Mouse (Mus musculus) midbrain, embryonic 14.5 days (tissue): ENCODE data around the gene Tmod3. TPM values are rescaled to one million over a fixed set of nuclear protein-coding genes. Genes with fewer than 3 reads are reported as not detected.
A peak's percentile ranks its signal among the peaks of the same experiment; 100 is the strongest.
"Not testable (repeated sequence)": the region's sequence is repeated elsewhere in the genome, so short reads cannot be mapped to it uniquely, and the experiment has no call there.

Source experiments
- ATAC-seq: fragments of 200-750 bp; cut with Nextera tagmentation; 2 replicates; pipeline ENCODE4 v1.8.0; 2017; ENCODE audit warnings: moderate number of reproducible peaks, moderate library complexity; ENCODE audit not compliant: low FRiP score, low TSS enrichment
- DNase-seq: peaks from one replicate; pipeline ENCODE4 v3.0.0-alpha.2; 2015
- H3K27ac ChIP-seq: fragments of 300-500 bp; sonication (generic); replicated peaks from 2 replicates; pipeline ENCODE4 v1.5.1; 2014; ENCODE audit warnings: mild to moderate bottlenecking, low read depth, low read length, moderate library complexity
- H3K27me3 ChIP-seq: fragments of 300-500 bp; sonication (generic); 2 replicates; pipeline ENCODE4 v1.6.1; 2014; ENCODE audit warnings: low read length, control low read depth, mixed read lengths; ENCODE audit not compliant: control insufficient read depth, insufficient read depth
- H3K36me3 ChIP-seq: fragments of 300-500 bp; sonication (generic); 2 replicates; pipeline ENCODE4 v1.6.1; 2014; ENCODE audit warnings: low read length, control low read depth; ENCODE audit not compliant: control insufficient read depth, insufficient read depth
- H3K4me1 ChIP-seq: fragments of 300-500 bp; sonication (generic); 2 replicates; pipeline ENCODE4 v1.6.1; 2014; ENCODE audit warnings: mild to moderate bottlenecking, antibody characterized with exemption, low read length, control low read depth; ENCODE audit not compliant: control insufficient read depth, insufficient read depth
- H3K4me2 ChIP-seq: fragments of 300-500 bp; sonication (generic); 2 replicates; pipeline ENCODE4 v1.6.1; 2014; ENCODE audit warnings: mild to moderate bottlenecking, low read length, moderate library complexity
- H3K4me3 ChIP-seq: fragments of 300-500 bp; sonication (generic); replicated peaks from 2 replicates; pipeline ENCODE4 v1.5.1; 2014; ENCODE audit warnings: low read depth, low read length
- H3K9ac ChIP-seq: fragments of 300-500 bp; sonication (generic); replicated peaks from 2 replicates; pipeline ENCODE4 v1.6.1; 2014; ENCODE audit warnings: mild to moderate bottlenecking, low read length, moderate library complexity
- H3K9me3 ChIP-seq: fragments of 300-500 bp; sonication (generic); 2 replicates; pipeline ENCODE4 v1.6.1; 2016; ENCODE audit warnings: low read length, control low read depth, mixed read lengths; ENCODE audit not compliant: control insufficient read depth
- WGBS: fragments of 180-500 bp; shearing (Covaris S2); extraction: QIAGEN DNeasy Blood & Tissue Kit; methylation state at CpG from one replicate; pipeline ENCODE4 v1.1.7; 2014; 5-methylcytosine and 5-hydroxymethylcytosine counted together
- polyA plus RNA-seq: library from polyadenylated mRNA; unstranded; fragments of >200 nt; fragmentation: Nextera tagmentation; extraction: Ambion mirVana; gene quantifications from 2 replicates; pipeline ENCODE4 v1.2.1, GENCODE M21; 2014

Tmod3 gene
- polyA plus RNA-seq, 1 experiment from 2014 or later, result 73.0 TPM

- H3K4me1 ChIP-seq, result peaks cover 5% of the 10 kb centered on the region; the same call in 1 of the 2 replicates
- H3K36me3 ChIP-seq, result no peaks in the 10 kb centered on the region
- no peaks in the 10 kb centered on the region for H3K9me3 ChIP-seq
- H3K4me2 ChIP-seq, result no peak overlapping the region
- H3K9ac ChIP-seq, result no peak overlapping the region
- H3K27ac ChIP-seq, result no peak overlapping the region
- DNase-seq (no peak), ATAC-seq (no peak)
- H3K4me3 ChIP-seq, result no peak overlapping the region
- WGBS, result 90% methylated on average over 8 of the region's 8 CpGs
- no peaks in the 10 kb centered on the region for H3K27me3 ChIP-seq
Measured at GRCm38 (mm10) chr9:75545514-75545913, 13.9 kb downstream of the Tmod3 start.

GRCm38 (mm10) chr9:75541497-75541896 lies 18.0 kb downstream of the Tmod3 start:
- H3K4me2 ChIP-seq, result no peak overlapping the region
- H3K27ac ChIP-seq, result no peak overlapping the region
- H3K4me1 ChIP-seq, result peaks cover 5% of the 10 kb centered on the region; the same call in 1 of the 2 replicates
- H3K9me3 ChIP-seq, result no peaks in the 10 kb centered on the region
- ATAC-seq (no peak), DNase-seq (no peak)
- no peaks in the 10 kb centered on the region for H3K27me3 ChIP-seq
- 21% methylated on average over 5 of the region's 5 CpGs for WGBS
- H3K4me3 ChIP-seq, result no peak overlapping the region
- no peaks in the 10 kb centered on the region for H3K36me3 ChIP-seq
- H3K9ac ChIP-seq, result no peak overlapping the region

GRCm38 (mm10) chr9:75536422-75536821 lies 23.0 kb downstream of the Tmod3 start:
- H3K27ac ChIP-seq, result no peak overlapping the region
- DNase-seq, result no peak
- no peaks in the 10 kb centered on the region for H3K36me3 ChIP-seq
- no peak overlapping the region for H3K4me3 ChIP-seq
- H3K4me2 ChIP-seq, result no peak overlapping the region
- H3K9me3 ChIP-seq, result no peaks in the 10 kb centered on the region
- 79% methylated on average over 1 of the region's 1 CpGs for WGBS
- ATAC-seq, result no peak
- no peaks in the 10 kb centered on the region; the same call in 1 of the 2 replicates for H3K4me1 ChIP-seq
- no peak overlapping the region for H3K9ac ChIP-seq
- no peaks in the 10 kb centered on the region for H3K27me3 ChIP-seq

- Histone ChIP-seq H3K4me2 (no peak overlapping the region), H3K4me3 (no peak overlapping the region), H3K4me1 (no peaks in the 10 kb centered on the region), H3K27me3 (no peaks in the 10 kb centered on the region), H3K9ac (no peak overlapping the region), H3K9me3 (no peaks in the 10 kb centered on the region), H3K27ac (no peak overlapping the region), H3K36me3 (no peaks in the 10 kb centered on the region)
- WGBS, result 96% methylated on average over 8 of the region's 8 CpGs
- DNase-seq, result no peak
- no peak for ATAC-seq
Measured at GRCm38 (mm10) chr9:75534431-75534962, 25.0 kb downstream of the Tmod3 start.

GRCm38 (mm10) chr9:75532989-75533388 lies 26.5 kb downstream of the Tmod3 start:
- H3K9me3 ChIP-seq, H3K4me3 ChIP-seq, H3K4me2 ChIP-seq, DNase-seq, H3K4me1 ChIP-seq, ATAC-seq, H3K9ac ChIP-seq, H3K36me3 ChIP-seq, H3K27me3 ChIP-seq, H3K27ac ChIP-seq: not testable (repeated sequence)
- 83% methylated on average over 8 of the region's 9 CpGs for WGBS

- H3K4me2 ChIP-seq, result no peak overlapping the region
- DNase-seq, result no peak
- H3K9me3 ChIP-seq, result no peaks in the 10 kb centered on the region
- ATAC-seq, result no peak
- peaks cover 6% of the 10 kb centered on the region; the same call in 1 of the 2 replicates for H3K36me3 ChIP-seq
- H3K9ac ChIP-seq, result no peak overlapping the region
- no peaks in the 10 kb centered on the region for H3K4me1 ChIP-seq
- H3K4me3 ChIP-seq, result no peak overlapping the region
- WGBS, result 94% methylated on average over 7 of the region's 7 CpGs
- H3K27me3 ChIP-seq, result no peaks in the 10 kb centered on the region
- H3K27ac ChIP-seq, result no peak overlapping the region
Measured at GRCm38 (mm10) chr9:75532461-75532860, 27.0 kb downstream of the Tmod3 start.

GRCm38 (mm10) chr9:75529358-75529757 lies 30.1 kb downstream of the Tmod3 start:
- ATAC-seq, result no peak
- Histone ChIP-seq H3K4me1 (no peaks in the 10 kb centered on the region), H3K27me3 (no peaks in the 10 kb centered on the region), H3K9ac (no peak overlapping the region), H3K27ac (no peak overlapping the region), H3K4me3 (no peak overlapping the region), H3K36me3 (peaks cover 6% of the 10 kb centered on the region; the same call in 1 of the 2 replicates), H3K9me3 (no peaks in the 10 kb centered on the region), H3K4me2 (no peak overlapping the region)
- peak; percentile 4 for DNase-seq
- 76% methylated on average over 5 of the region's 5 CpGs for WGBS

GRCm38 (mm10) chr9:75528096-75528495 lies 31.4 kb downstream of the Tmod3 start:
- H3K4me1 ChIP-seq, result no peaks in the 10 kb centered on the region
- H3K4me3 ChIP-seq, result no peak overlapping the region
- peaks cover 6% of the 10 kb centered on the region; the same call in 1 of the 2 replicates for H3K36me3 ChIP-seq
- no peak for DNase-seq
- H3K4me2 ChIP-seq, result no peak overlapping the region
- H3K9ac ChIP-seq, result no peak overlapping the region
- ATAC-seq, result no peak
- 98% methylated on average over 9 of the region's 9 CpGs for WGBS
- H3K9me3 ChIP-seq, result no peaks in the 10 kb centered on the region
- H3K27ac ChIP-seq, result no peak overlapping the region
- no peaks in the 10 kb centered on the region for H3K27me3 ChIP-seq

GRCm38 (mm10) chr9:75527368-75528059 lies 31.9 kb downstream of the Tmod3 start:
- Histone ChIP-seq H3K9me3 (no peaks in the 10 kb centered on the region), H3K27ac (no peak overlapping the region), H3K4me3 (no peak overlapping the region), H3K36me3 (peaks cover 6% of the 10 kb centered on the region; the same call in 1 of the 2 replicates), H3K9ac (no peak overlapping the region), H3K27me3 (no peaks in the 10 kb centered on the region), H3K4me2 (no peak overlapping the region), H3K4me1 (no peaks in the 10 kb centered on the region)
- 82% methylated on average over 13 of the region's 13 CpGs for WGBS
- peak; percentile 18 for DNase-seq
- ATAC-seq, result no peak
